Mouse (Mus musculus) retina, postnatal 1 day (tissue): Measurements from ENCODE around the gene L3hypdh.
"Not testable (repeated sequence)": the region's sequence is repeated elsewhere in the genome, so short reads cannot be mapped to it uniquely, and the experiment has no call there.

Experiments used
- DNase-seq: peaks from one replicate; pipeline ENCODE4 v3.0.0-alpha.2; 2012

L3hypdh gene

GRCm38 (mm10) chr12:72053303-72053702, 31.9 kb downstream of the L3hypdh start:
- peak; percentile 65 for DNase-seq

- DNase-seq = no peak
Observed at GRCm38 (mm10) chr12:72052571-72052970, 32.7 kb downstream of the L3hypdh start.

- no peak for DNase-seq
Observed at GRCm38 (mm10) chr12:72050821-72051220, 34.4 kb downstream of the L3hypdh start.

GRCm38 (mm10) chr12:72050156-72050555, 35.1 kb downstream of the L3hypdh start:
- not testable (repeated sequence) for DNase-seq

GRCm38 (mm10) chr12:72047513-72047912, 37.7 kb downstream of the L3hypdh start:
- DNase-seq = peak; percentile 61

- no peak for DNase-seq
Observed at GRCm38 (mm10) chr12:72041238-72041637, 44.0 kb downstream of the L3hypdh start.

GRCm38 (mm10) chr12:72039501-72039900, 45.7 kb downstream of the L3hypdh start:
- peak; percentile 43 for DNase-seq

- DNase-seq = peak; percentile 36
Observed at GRCm38 (mm10) chr12:72038866-72039265, 46.4 kb downstream of the L3hypdh start.

GRCm38 (mm10) chr12:72037049-72037448, 48.2 kb downstream of the L3hypdh start:
- DNase-seq = no peak

- no peak for DNase-seq
Observed at GRCm38 (mm10) chr12:72036097-72036661, 49.1 kb downstream of the L3hypdh start.

GRCm38 (mm10) chr12:72031794-72032193, 53.4 kb downstream of the L3hypdh start:
- no peak for DNase-seq

GRCm38 (mm10) chr12:72031171-72031570, 54.1 kb downstream of the L3hypdh start:
- no peak for DNase-seq

GRCm38 (mm10) chr12:72025275-72025795, 59.9 kb downstream of the L3hypdh start:
- DNase-seq = peak; percentile 32

- DNase-seq = no peak
Observed at GRCm38 (mm10) chr12:72023572-72023971, 61.7 kb downstream of the L3hypdh start.
